Mouse (Mus musculus) liver, postnatal 0 days (tissue): ENCODE measurements at regions not wholly inside any gene's neighbourhood (a gene's known extent, or its start where the extent isn't known, plus 50 kb on each side); places are given as distances from the start of the nearest gene placed in this dataset.

ENCODE experiments used
- ATAC-seq: fragments of 200-750 bp; cut with Nextera tagmentation; 2 replicates; pipeline ENCODE4 v1.8.0; 2017; ENCODE audit warnings: mild to moderate bottlenecking, moderate library complexity
- DNase-seq: peaks from one replicate; pipeline ENCODE4 v3.0.0-alpha.2; 2016
- H3K27ac ChIP-seq: fragments of 300-500 bp; sonication (generic); 2 replicates; pipeline ENCODE4 v1.5.1; 2014; ENCODE audit warnings: antibody characterized with exemption, moderate library complexity, mild to moderate bottlenecking, low read depth
- H3K27me3 ChIP-seq: fragments of 300-500 bp; sonication (generic); 2 replicates; pipeline ENCODE4 v1.6.1; 2014; ENCODE audit warnings: low read length, control low read depth, mixed read lengths; ENCODE audit not compliant: insufficient read depth
- H3K36me3 ChIP-seq: fragments of 300-500 bp; sonication (generic); replicated peaks from 2 replicates; pipeline ENCODE4 v1.6.1; 2014; ENCODE audit warnings: mild to moderate bottlenecking, control low read depth, low read length, moderate library complexity, mixed read lengths; ENCODE audit not compliant: insufficient read depth
- H3K4me1 ChIP-seq: fragments of 300-500 bp; sonication (generic); 2 replicates; pipeline ENCODE4 v1.6.1; 2014; ENCODE audit warnings: antibody characterized with exemption, mild to moderate bottlenecking, control low read depth; ENCODE audit not compliant: insufficient read depth
- H3K4me2 ChIP-seq: fragments of 300-500 bp; sonication (generic); 2 replicates; pipeline ENCODE4 v1.6.1; 2014; ENCODE audit warnings: low read depth, mild to moderate bottlenecking, low read length, moderate library complexity, mixed read lengths
- H3K4me3 ChIP-seq: fragments of 300-500 bp; sonication (generic); 2 replicates; pipeline ENCODE4 v1.5.1; 2014; ENCODE audit warnings: low read depth, low read length
- H3K9ac ChIP-seq: fragments of 300-500 bp; sonication (generic); replicated peaks from 2 replicates; pipeline ENCODE4 v1.6.1; 2014; ENCODE audit warnings: mild to moderate bottlenecking, moderate library complexity
- H3K9me3 ChIP-seq: fragments of 300-500 bp; sonication (generic); 2 replicates; pipeline ENCODE4 v1.6.1; 2016; ENCODE audit warnings: mild to moderate bottlenecking, control low read depth, low read length, mixed read lengths
- CTCF ChIP-seq: sonication (generic); IDR thresholded peaks from 2 replicates; pipeline ENCODE4 v1.5.1; 2016; ENCODE audit warnings: antibody characterized with exemption, low read depth
- EP300 ChIP-seq: IDR thresholded peaks from 2 replicates; pipeline ENCODE4 v1.6.1; 2016; ENCODE audit warnings: antibody characterized with exemption, low read depth, mild to moderate bottlenecking
- WGBS: fragments of 180-500 bp; shearing (Covaris S2); extraction: QIAGEN DNeasy Blood & Tissue Kit; methylation state at CpG from one replicate; pipeline ENCODE4 v1.1.7; 2014; ENCODE audit not compliant: insufficient replicate concordance; 5-methylcytosine and 5-hydroxymethylcytosine counted together

GRCm38 (mm10) chr10:42108294-42109014 lies 90.2 kb upstream of the Armc2 start:
- Histone ChIP-seq H3K9ac (no peak overlapping the region), H3K4me1 (no peaks in the 10 kb centered on the region), H3K36me3 (no peaks in the 10 kb centered on the region), H3K9me3 (peaks cover 3% of the 10 kb centered on the region; the same call in 1 of the 2 replicates), H3K4me3 (no peak overlapping the region), H3K27ac (no peak overlapping the region), H3K27me3 (no peaks in the 10 kb centered on the region), H3K4me2 (no peak overlapping the region)
- WGBS, result 67% methylated on average over 8 of the region's 8 CpGs
- DNase-seq (no peak), ATAC-seq (no peak)
- no peak for TF ChIP-seq CTCF
- TF ChIP-seq EP300, result no peak

GRCm38 (mm10) chr10:42107437-42108293 lies 89.4 kb upstream of the Armc2 start:
- Histone ChIP-seq H3K9ac (no peak overlapping the region), H3K36me3 (no peaks in the 10 kb centered on the region), H3K9me3 (no peaks in the 10 kb centered on the region), H3K27ac (no peak overlapping the region), H3K4me1 (no peaks in the 10 kb centered on the region), H3K4me2 (no peak overlapping the region), H3K4me3 (no peak overlapping the region), H3K27me3 (no peaks in the 10 kb centered on the region)
- ATAC-seq (no peak), DNase-seq (no peak)
- TF ChIP-seq CTCF (no peak), EP300 (no peak)
- 64% methylated on average over 12 of the region's 12 CpGs for WGBS

DNA sequence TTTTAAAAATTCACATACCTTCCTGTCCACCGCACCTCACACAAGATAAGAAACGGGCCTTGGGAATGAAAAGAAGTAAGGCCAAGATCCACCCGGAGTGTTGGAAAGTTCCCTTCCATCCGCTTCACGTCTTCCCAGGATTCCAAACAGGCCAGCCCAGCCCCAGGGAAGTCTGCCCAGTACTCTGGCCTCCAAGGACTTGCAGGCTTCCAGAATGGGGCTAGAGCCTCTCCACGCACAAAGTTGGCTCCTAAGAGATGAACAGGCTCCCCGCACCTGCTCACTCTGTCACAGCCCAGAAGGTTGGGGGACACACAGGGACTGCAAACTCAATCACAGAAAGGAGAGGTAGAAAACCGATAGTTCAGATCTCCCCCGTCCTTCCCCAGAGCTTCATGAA lies 88.4 kb upstream of the Armc2 start:
- Histone ChIP-seq H3K9ac (no peak overlapping the region), H3K4me2 (no peak overlapping the region), H3K27me3 (no peaks in the 10 kb centered on the region), H3K9me3 (no peaks in the 10 kb centered on the region), H3K27ac (no peak overlapping the region), H3K4me3 (no peak overlapping the region), H3K4me1 (no peaks in the 10 kb centered on the region), H3K36me3 (no peaks in the 10 kb centered on the region)
- DNase-seq (no peak), ATAC-seq (no peak)
- no peak for TF ChIP-seq CTCF
- TF ChIP-seq EP300, result no peak
- WGBS, result 91% methylated on average over 9 of the region's 9 CpGs

- no peaks in the 10 kb centered on the region for H3K9me3 ChIP-seq
- DNase-seq (no peak), ATAC-seq (no peak)
- H3K4me3 ChIP-seq, result no peak overlapping the region
- H3K27ac ChIP-seq, result no peak overlapping the region
- H3K9ac ChIP-seq, result no peak overlapping the region
- WGBS, result 83% methylated on average over 7 of the region's 7 CpGs
- no peaks in the 10 kb centered on the region for H3K36me3 ChIP-seq
- H3K4me2 ChIP-seq, result no peak overlapping the region
- TF ChIP-seq EP300, result no peak
- no peak for TF ChIP-seq CTCF
- H3K27me3 ChIP-seq, result no peaks in the 10 kb centered on the region
- no peaks in the 10 kb centered on the region for H3K4me1 ChIP-seq
Observed at GRCm38 (mm10) chr10:42105083-42105482, 86.8 kb upstream of the Armc2 start.

DNA sequence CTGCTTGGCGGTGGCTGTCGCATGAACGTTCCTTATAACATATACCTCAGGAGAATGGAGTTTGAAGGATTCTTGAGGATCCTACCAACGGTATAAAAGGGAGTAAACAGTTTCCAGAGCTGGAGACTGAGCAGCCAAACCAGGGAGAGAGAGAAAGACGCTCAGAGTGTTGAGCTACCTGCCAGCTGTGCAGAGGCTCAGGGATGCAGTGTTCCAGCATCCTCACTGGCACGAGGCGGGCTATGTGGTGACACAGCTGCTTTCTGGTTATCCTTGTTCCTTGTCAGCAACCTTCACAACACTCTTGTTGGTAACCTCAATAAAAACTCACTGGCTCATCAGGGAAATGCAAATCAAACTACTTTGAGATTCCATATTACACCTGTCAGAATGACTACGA lies 84.1 kb upstream of the Armc2 start:
- Histone ChIP-seq H3K36me3 (no peaks in the 10 kb centered on the region), H3K9me3 (no peaks in the 10 kb centered on the region), H3K9ac (no peak overlapping the region), H3K4me2 (no peak overlapping the region), H3K27ac (no peak overlapping the region), H3K4me3 (no peak overlapping the region), H3K27me3 (no peaks in the 10 kb centered on the region), H3K4me1 (no peaks in the 10 kb centered on the region)
- 80% methylated on average over 8 of the region's 8 CpGs for WGBS
- no peak for DNase-seq
- TF ChIP-seq EP300 (no peak), CTCF (no peak)
- ATAC-seq, result no peak

- H3K9ac ChIP-seq, result no peak overlapping the region
- H3K4me3 ChIP-seq, result no peak overlapping the region
- 72% methylated on average over 6 of the region's 6 CpGs for WGBS
- TF ChIP-seq CTCF, result no peak
- no peaks in the 10 kb centered on the region for H3K4me1 ChIP-seq
- no peaks in the 10 kb centered on the region for H3K9me3 ChIP-seq
- no peak overlapping the region for H3K4me2 ChIP-seq
- DNase-seq, result no peak
- H3K36me3 ChIP-seq, result no peaks in the 10 kb centered on the region
- ATAC-seq, result no peak
- H3K27ac ChIP-seq, result no peak overlapping the region
- no peaks in the 10 kb centered on the region for H3K27me3 ChIP-seq
Observed at GRCm38 (mm10) chr10:42101096-42101495, 82.9 kb upstream of the Armc2 start.
